Mouse (Mus musculus): ENCODE measurements around the gene Ssh1. TPM values are rescaled to one million over a fixed set of nuclear protein-coding genes. Genes with fewer than 3 reads are reported as not detected.

The Ssh1 gene
- polyA plus RNA-seq, 2 experiments: 12.0 to 24.6 TPM

GRCm38 (mm10) chr5:113993031-113993486 is 635 bp downstream of the Ssh1 start:
- DNase-seq (ENCODE audit: low spot score): peak; percentile 33
- TF ChIP-seq POLR2A (IDR thresholded peaks at IDR 0.05; ENCODE audit: borderline replicate concordance, extremely low read depth, insufficient read depth, insufficient read length): no peak
- no peaks in the 10 kb centered on the region for H3K9me3 ChIP-seq (ENCODE audit: control insufficient read depth, low read length)
- H3K9ac ChIP-seq (ENCODE audit: low read depth, low read length, severe bottlenecking): peak overlapping the region; percentile 68
- H3K4me2 ChIP-seq (replicated peaks; ENCODE audit: low read depth, low read length, severe bottlenecking): peak overlapping the region; percentile 87
- no peak; the same call in 1 of the 2 replicates for ATAC-seq (ENCODE audit: low FRiP score, low read depth)
- peak overlapping the region; percentile 69 for H3K4me3 ChIP-seq (replicated peaks; ENCODE audit: low read length)
- H3K36me3 ChIP-seq (ENCODE audit: control insufficient read depth, insufficient read depth, low read length): peaks cover 13% of the 10 kb centered on the region
- H3K27me3 ChIP-seq (ENCODE audit: control insufficient read depth, insufficient read depth, low read length): no peaks in the 10 kb centered on the region
- WGBS: under 1% methylated on average over 20 of the region's 22 CpGs
- H3K4me1 ChIP-seq (ENCODE audit: control insufficient read depth, insufficient read depth, low read length): peaks cover 12% of the 10 kb centered on the region
- H3K27ac ChIP-seq (replicated peaks; ENCODE audit: low read depth, low read length): peak overlapping the region; percentile 84

DNA sequence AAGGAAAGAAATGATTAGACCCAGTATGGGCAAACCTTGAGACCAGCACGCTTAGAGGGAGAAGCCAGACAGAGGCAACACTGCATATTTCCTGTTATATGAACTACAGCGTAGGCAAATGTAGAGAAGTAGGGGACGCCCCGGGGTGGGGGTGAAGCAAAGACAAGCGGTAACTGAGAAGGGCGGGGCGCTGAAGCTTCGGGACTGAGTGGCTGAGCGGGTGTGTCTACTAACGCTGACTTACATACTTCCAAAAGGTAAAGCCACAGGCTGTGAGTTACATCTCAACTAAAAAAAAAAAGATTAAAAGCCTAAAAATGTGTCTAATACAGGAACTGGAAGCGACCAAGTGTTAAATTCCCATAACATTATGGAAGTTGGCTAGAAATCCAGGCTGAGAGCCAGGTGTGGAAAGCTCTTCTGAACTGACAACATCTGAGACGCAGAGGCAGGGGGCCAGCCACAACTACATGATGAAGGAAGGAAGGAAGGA is 1.3 kb downstream of the Ssh1 start:
- Histone ChIP-seq H3K9me3 (ENCODE audit: control insufficient read depth, low read length) (no peaks in the 10 kb centered on the region), H3K36me3 (ENCODE audit: control insufficient read depth, insufficient read depth, low read length) (peaks cover 13% of the 10 kb centered on the region), H3K27ac (replicated peaks; ENCODE audit: low read depth, low read length) (peak overlapping the region; percentile 84), H3K9ac (ENCODE audit: low read depth, low read length, severe bottlenecking) (peak overlapping the region; percentile 68), H3K27me3 (ENCODE audit: control insufficient read depth, insufficient read depth, low read length) (no peaks in the 10 kb centered on the region), H3K4me2 (replicated peaks; ENCODE audit: low read depth, low read length, severe bottlenecking) (peak overlapping the region; percentile 87), H3K4me1 (ENCODE audit: control insufficient read depth, insufficient read depth, low read length) (peaks cover 12% of the 10 kb centered on the region), H3K4me3 (replicated peaks; ENCODE audit: low read length) (peak overlapping the region; percentile 69)
- DNase-seq (ENCODE audit: low spot score) (peak; percentile 50), ATAC-seq (ENCODE audit: low FRiP score, low read depth) (no peak)
- no peak for TF ChIP-seq POLR2A (IDR thresholded peaks at IDR 0.05; ENCODE audit: borderline replicate concordance, extremely low read depth, insufficient read depth, insufficient read length)
- 18% methylated on average over 12 of the region's 12 CpGs for WGBS

- WGBS: 75% methylated on average over 7 of the region's 7 CpGs
- no peak for DNase-seq (ENCODE audit: low spot score)
- no peak overlapping the region for H3K4me2 ChIP-seq (replicated peaks; ENCODE audit: low read depth, low read length, severe bottlenecking)
Measured at GRCm38 (mm10) chr5:113991141-113991540, 2.6 kb downstream of the Ssh1 start.

GRCm38 (mm10) chr5:113990593-113990992 is 3.1 kb downstream of the Ssh1 start:
- TF ChIP-seq POLR2A (IDR thresholded peaks at IDR 0.05; ENCODE audit: borderline replicate concordance, extremely low read depth, insufficient read depth, insufficient read length): no peak
- Histone ChIP-seq H3K9ac (ENCODE audit: low read depth, low read length, severe bottlenecking) (no peak overlapping the region), H3K36me3 (ENCODE audit: control insufficient read depth, insufficient read depth, low read length) (peaks cover 17% of the 10 kb centered on the region), H3K9me3 (ENCODE audit: control insufficient read depth, low read length) (no peaks in the 10 kb centered on the region), H3K27ac (replicated peaks; ENCODE audit: low read depth, low read length) (no peak overlapping the region), H3K4me3 (replicated peaks; ENCODE audit: low read length) (no peak overlapping the region), H3K27me3 (ENCODE audit: control insufficient read depth, insufficient read depth, low read length) (no peaks in the 10 kb centered on the region), H3K4me2 (replicated peaks; ENCODE audit: low read depth, low read length, severe bottlenecking) (no peak overlapping the region), H3K4me1 (ENCODE audit: control insufficient read depth, insufficient read depth, low read length) (peaks cover 18% of the 10 kb centered on the region)
- 87% methylated on average over 5 of the region's 5 CpGs for WGBS
- no peak for DNase-seq (ENCODE audit: low spot score)
- no peak for ATAC-seq (ENCODE audit: low FRiP score, low read depth)

More at GRCm38 (mm10) chr5:113991141-113991540, 2.6 kb downstream of the Ssh1 start:
- Histone ChIP-seq H3K9me3 (ENCODE audit: control insufficient read depth, low read length) (no peaks in the 10 kb centered on the region), H3K4me1 (ENCODE audit: control insufficient read depth, insufficient read depth, low read length) (peaks cover 18% of the 10 kb centered on the region), H3K27ac (replicated peaks; ENCODE audit: low read depth, low read length) (no peak overlapping the region), H3K27me3 (ENCODE audit: control insufficient read depth, insufficient read depth, low read length) (no peaks in the 10 kb centered on the region), H3K4me3 (replicated peaks; ENCODE audit: low read length) (no peak overlapping the region), H3K9ac (ENCODE audit: low read depth, low read length, severe bottlenecking) (no peak overlapping the region), H3K36me3 (ENCODE audit: control insufficient read depth, insufficient read depth, low read length) (peaks cover 17% of the 10 kb centered on the region)
- ATAC-seq (ENCODE audit: low FRiP score, low read depth): no peak
- no peak for TF ChIP-seq POLR2A (IDR thresholded peaks at IDR 0.05; ENCODE audit: borderline replicate concordance, extremely low read depth, insufficient read depth, insufficient read length)

GRCm38 (mm10) chr5:113989437-113990024 is 4.2 kb downstream of the Ssh1 start:
- Histone ChIP-seq H3K9me3 (ENCODE audit: control insufficient read depth, low read length) (no peaks in the 10 kb centered on the region), H3K4me2 (replicated peaks; ENCODE audit: low read depth, low read length, severe bottlenecking) (no peak overlapping the region), H3K27me3 (ENCODE audit: control insufficient read depth, insufficient read depth, low read length) (no peaks in the 10 kb centered on the region), H3K27ac (replicated peaks; ENCODE audit: low read depth, low read length) (no peak overlapping the region), H3K4me3 (replicated peaks; ENCODE audit: low read length) (no peak overlapping the region), H3K4me1 (ENCODE audit: control insufficient read depth, insufficient read depth, low read length) (peaks cover 18% of the 10 kb centered on the region), H3K9ac (ENCODE audit: low read depth, low read length, severe bottlenecking) (no peak overlapping the region), H3K36me3 (ENCODE audit: control insufficient read depth, insufficient read depth, low read length) (peaks cover 20% of the 10 kb centered on the region)
- DNase-seq (ENCODE audit: low spot score): no peak
- no peak for TF ChIP-seq POLR2A (IDR thresholded peaks at IDR 0.05; ENCODE audit: borderline replicate concordance, extremely low read depth, insufficient read depth, insufficient read length)
- 92% methylated on average over 20 of the region's 20 CpGs for WGBS
- no peak for ATAC-seq (ENCODE audit: low FRiP score, low read depth)
